Mouse (Mus musculus): ENCODE results near the gene Itpkb. TPM values are rescaled to one million over a fixed set of nuclear protein-coding genes. Genes with fewer than 3 reads are reported as not detected.

Itpkb gene
- polyA plus RNA-seq, 1 experiment from 2014 or later, result 3.7 TPM

- H3K4me1 ChIP-seq (replicated peaks; ENCODE audit: control insufficient read depth, insufficient read depth), result peaks cover 18% of the 10 kb centered on the region
- TF ChIP-seq CTCF (IDR thresholded peaks at IDR 0.05; ENCODE audit: low read depth) (0 out of 2 replicates have a peak, but pooled peaks have one; percentile 13), EP300 (optimal IDR thresholded peaks at IDR 0.05) (no peak)
- H3K27me3 ChIP-seq (ENCODE audit: control insufficient read depth, insufficient read depth, low read length), result no peaks in the 10 kb centered on the region
- no peaks in the 10 kb centered on the region for H3K9me3 ChIP-seq (ENCODE audit: control insufficient read depth, low read length)
- no peak overlapping the region for H3K9ac ChIP-seq (ENCODE audit: low read length)
- WGBS, result 55% methylated on average over 5 of the region's 5 CpGs
- H3K27ac ChIP-seq (replicated peaks), result 0 out of 2 replicates have a peak overlapping the region, but pooled peaks have one; percentile 18
- H3K36me3 ChIP-seq (ENCODE audit: control insufficient read depth, insufficient read depth, low read length), result no peaks in the 10 kb centered on the region
- H3K4me2 ChIP-seq (replicated peaks; ENCODE audit: low read depth), result no peak overlapping the region
- no peak overlapping the region for H3K4me3 ChIP-seq (ENCODE audit: low read depth, low read length)
- ATAC-seq (ENCODE audit: low FRiP score, low TSS enrichment) (no peak), DNase-seq (ENCODE audit: low spot score) (no peak)
These were observed 79.5 kb downstream of the Itpkb start for GRCm38 (mm10) chr1:180409771-180410170.

- no peak overlapping the region for H3K9ac ChIP-seq (ENCODE audit: low read length)
- no peaks in the 10 kb centered on the region for H3K36me3 ChIP-seq (ENCODE audit: control insufficient read depth, insufficient read depth, low read length)
- H3K9me3 ChIP-seq (ENCODE audit: control insufficient read depth, low read length), result no peaks in the 10 kb centered on the region
- H3K4me1 ChIP-seq (replicated peaks; ENCODE audit: control insufficient read depth, insufficient read depth), result peaks cover 16% of the 10 kb centered on the region; the same call in 1 of the 2 replicates
- H3K4me2 ChIP-seq (replicated peaks; ENCODE audit: low read depth), result no peak overlapping the region
- ATAC-seq (ENCODE audit: low FRiP score, low TSS enrichment) (no peak), DNase-seq (ENCODE audit: low spot score) (no peak)
- no peak overlapping the region; the same call in 1 of the 2 replicates for H3K27ac ChIP-seq (replicated peaks)
- H3K4me3 ChIP-seq (ENCODE audit: low read depth, low read length), result no peak overlapping the region
- no peak for TF ChIP-seq EP300 (optimal IDR thresholded peaks at IDR 0.05)
- no peak for TF ChIP-seq CTCF (IDR thresholded peaks at IDR 0.05; ENCODE audit: low read depth)
- 60% methylated on average over 7 of the region's 7 CpGs for WGBS
- H3K27me3 ChIP-seq (ENCODE audit: control insufficient read depth, insufficient read depth, low read length), result no peaks in the 10 kb centered on the region
These were observed 80.0 kb downstream of the Itpkb start for GRCm38 (mm10) chr1:180410306-180410705.

GRCm38 (mm10) chr1:180415064-180415463 is 84.8 kb downstream of the Itpkb start:
- no peak overlapping the region for H3K9ac ChIP-seq (ENCODE audit: low read length)
- DNase-seq (ENCODE audit: low spot score) (no peak), ATAC-seq (ENCODE audit: low FRiP score, low TSS enrichment) (no peak)
- no peaks in the 10 kb centered on the region for H3K27me3 ChIP-seq (ENCODE audit: control insufficient read depth, insufficient read depth, low read length)
- no peak overlapping the region for H3K27ac ChIP-seq (replicated peaks)
- peaks cover 2% of the 10 kb centered on the region; the same call in 1 of the 2 replicates for H3K4me1 ChIP-seq (replicated peaks; ENCODE audit: control insufficient read depth, insufficient read depth)
- no peak overlapping the region for H3K4me2 ChIP-seq (replicated peaks; ENCODE audit: low read depth)
- no peak overlapping the region for H3K4me3 ChIP-seq (ENCODE audit: low read depth, low read length)
- peaks cover 8% of the 10 kb centered on the region for H3K36me3 ChIP-seq (ENCODE audit: control insufficient read depth, insufficient read depth, low read length)
- 62% methylated on average over 4 of the region's 4 CpGs for WGBS
- TF ChIP-seq EP300 (optimal IDR thresholded peaks at IDR 0.05) (no peak), CTCF (IDR thresholded peaks at IDR 0.05; ENCODE audit: low read depth) (no peak)
- no peaks in the 10 kb centered on the region for H3K9me3 ChIP-seq (ENCODE audit: control insufficient read depth, low read length)

GRCm38 (mm10) chr1:180415836-180416235 is 85.6 kb downstream of the Itpkb start:
- Histone ChIP-seq H3K27ac (replicated peaks) (no peak overlapping the region), H3K9ac (ENCODE audit: low read length) (no peak overlapping the region), H3K9me3 (ENCODE audit: control insufficient read depth, low read length) (no peaks in the 10 kb centered on the region), H3K4me2 (replicated peaks; ENCODE audit: low read depth) (no peak overlapping the region), H3K4me3 (ENCODE audit: low read depth, low read length) (no peak overlapping the region), H3K36me3 (ENCODE audit: control insufficient read depth, insufficient read depth, low read length) (peaks cover 8% of the 10 kb centered on the region), H3K4me1 (replicated peaks; ENCODE audit: control insufficient read depth, insufficient read depth) (0 out of 2 replicates have a peak, but pooled peaks cover under 1% of the 10 kb centered on the region), H3K27me3 (ENCODE audit: control insufficient read depth, insufficient read depth, low read length) (no peaks in the 10 kb centered on the region)
- 88% methylated on average over 7 of the region's 7 CpGs for WGBS
- DNase-seq (ENCODE audit: low spot score) (no peak), ATAC-seq (ENCODE audit: low FRiP score, low TSS enrichment) (no peak)
- TF ChIP-seq EP300 (optimal IDR thresholded peaks at IDR 0.05) (no peak), CTCF (IDR thresholded peaks at IDR 0.05; ENCODE audit: low read depth) (no peak)

GRCm38 (mm10) chr1:180417118-180417517 is 86.8 kb downstream of the Itpkb start:
- ATAC-seq (ENCODE audit: low FRiP score, low TSS enrichment), result no peak
- Histone ChIP-seq H3K4me3 (ENCODE audit: low read depth, low read length) (no peak overlapping the region), H3K9me3 (ENCODE audit: control insufficient read depth, low read length) (no peaks in the 10 kb centered on the region), H3K4me1 (replicated peaks; ENCODE audit: control insufficient read depth, insufficient read depth) (no peaks in the 10 kb centered on the region), H3K4me2 (replicated peaks; ENCODE audit: low read depth) (no peak overlapping the region), H3K36me3 (ENCODE audit: control insufficient read depth, insufficient read depth, low read length) (peaks cover 8% of the 10 kb centered on the region), H3K27me3 (ENCODE audit: control insufficient read depth, insufficient read depth, low read length) (no peaks in the 10 kb centered on the region), H3K27ac (replicated peaks) (no peak overlapping the region), H3K9ac (ENCODE audit: low read length) (no peak overlapping the region)
- no peak for DNase-seq (ENCODE audit: low spot score)
- 77% methylated on average over 2 of the region's 2 CpGs for WGBS
- no peak for TF ChIP-seq CTCF (IDR thresholded peaks at IDR 0.05; ENCODE audit: low read depth)
- no peak for TF ChIP-seq EP300 (optimal IDR thresholded peaks at IDR 0.05)

GRCm38 (mm10) chr1:180419059-180419458 is 88.8 kb downstream of the Itpkb start:
- Histone ChIP-seq H3K9me3 (ENCODE audit: control insufficient read depth, low read length) (no peaks in the 10 kb centered on the region), H3K9ac (ENCODE audit: low read length) (no peak overlapping the region), H3K4me1 (replicated peaks; ENCODE audit: control insufficient read depth, insufficient read depth) (no peaks in the 10 kb centered on the region), H3K4me3 (ENCODE audit: low read depth, low read length) (no peak overlapping the region), H3K36me3 (ENCODE audit: control insufficient read depth, insufficient read depth, low read length) (peaks cover 14% of the 10 kb centered on the region), H3K27me3 (ENCODE audit: control insufficient read depth, insufficient read depth, low read length) (no peaks in the 10 kb centered on the region), H3K4me2 (replicated peaks; ENCODE audit: low read depth) (no peak overlapping the region), H3K27ac (replicated peaks) (no peak overlapping the region)
- DNase-seq (ENCODE audit: low spot score) (no peak), ATAC-seq (ENCODE audit: low FRiP score, low TSS enrichment) (no peak)
- no peak for TF ChIP-seq CTCF (IDR thresholded peaks at IDR 0.05; ENCODE audit: low read depth)
- TF ChIP-seq EP300 (optimal IDR thresholded peaks at IDR 0.05), result no peak
- 85% methylated on average over 2 of the region's 2 CpGs for WGBS
